Mouse (Mus musculus) thymus, adult 18-20 months (tissue): Measurements from ENCODE around the gene Insig1.

Experiments used
- DNase-seq, 2 experiments: peaks; one replicate each; pipeline ENCODE4 v3.0.0; 2022; ENCODE audit warnings: mixed read lengths in 2 of 2

Gene Insig1

GRCm38 (mm10) chr5:28065275-28065674 is 5.9 kb upstream of the Insig1 start:
- DNase-seq = no peak

GRCm38 (mm10) chr5:28066311-28066710 is 4.9 kb upstream of the Insig1 start:
- DNase-seq = no peak

GRCm38 (mm10) chr5:28070149-28070827 is 875 bp upstream of the Insig1 start:
- DNase-seq = peak in 1 of 2 experiments; percentile 19

- peak; percentile 79 to 83 for DNase-seq
Measured at GRCm38 (mm10) chr5:28071456-28072223, 477 bp downstream of the Insig1 start.

- DNase-seq = no peak
Measured at GRCm38 (mm10) chr5:28079431-28079830, 8.3 kb downstream of the Insig1 start.

GRCm38 (mm10) chr5:28081127-28081526 is 10.0 kb downstream of the Insig1 start:
- DNase-seq = no peak

GRCm38 (mm10) chr5:28081822-28082221 is 10.7 kb downstream of the Insig1 start:
- DNase-seq = no peak

- DNase-seq = no peak
Measured at GRCm38 (mm10) chr5:28082312-28082711, 11.1 kb downstream of the Insig1 start.

GRCm38 (mm10) chr5:28082796-28083195 is 11.6 kb downstream of the Insig1 start:
- DNase-seq = no peak

GRCm38 (mm10) chr5:28084743-28085142 is 13.6 kb downstream of the Insig1 start:
- DNase-seq = no peak

GRCm38 (mm10) chr5:28090547-28090946 is 19.4 kb downstream of the Insig1 start:
- DNase-seq = no peak

- DNase-seq = no peak
Measured at GRCm38 (mm10) chr5:28092327-28092726, 21.2 kb downstream of the Insig1 start.

- DNase-seq = peak in 1 of 2 experiments; percentile 19
Measured at GRCm38 (mm10) chr5:28093874-28094273, 22.7 kb downstream of the Insig1 start.

- DNase-seq = no peak
Measured at GRCm38 (mm10) chr5:28094393-28094792, 23.2 kb downstream of the Insig1 start.

- DNase-seq = no peak
Measured at GRCm38 (mm10) chr5:28094846-28095245, 23.7 kb downstream of the Insig1 start.

GRCm38 (mm10) chr5:28095671-28096070 is 24.5 kb downstream of the Insig1 start:
- no peak for DNase-seq

GRCm38 (mm10) chr5:28106966-28107365 is 35.8 kb downstream of the Insig1 start:
- no peak for DNase-seq

- no peak for DNase-seq
Measured at GRCm38 (mm10) chr5:28107974-28108373, 36.8 kb downstream of the Insig1 start.

- no peak for DNase-seq
Measured at GRCm38 (mm10) chr5:28110881-28111280, 39.7 kb downstream of the Insig1 start.

- DNase-seq = no peak
Measured at GRCm38 (mm10) chr5:28117251-28117880, 46.2 kb downstream of the Insig1 start.

GRCm38 (mm10) chr5:28117882-28118530 is 46.8 kb downstream of the Insig1 start:
- DNase-seq = no peak

- DNase-seq = no peak
Measured at GRCm38 (mm10) chr5:28118531-28118925, 47.4 kb downstream of the Insig1 start.

- no peak for DNase-seq
Measured at GRCm38 (mm10) chr5:28119576-28119975, 48.4 kb downstream of the Insig1 start.
